ENCODE assay signal across 11 mouse cellular contexts in genomic region chr15:98722854-98723253, GRCm38 (mm10). TPM values are rescaled to one million over a fixed set of nuclear protein-coding genes. Genes with fewer than 3 reads are reported as not detected.
A peak's percentile ranks its signal among the peaks of the same experiment; 100 is the strongest.
DNase-seq lines count a peak whose midpoint lies in the region; ATAC-seq lines count a peak whose summit lies in the region.
"Had no signal": no experiment of that assay in that cellular context is flagged by ENCODE, and none has a peak within 500 bp of the region (broad histone marks: within the 10 kb centered on the region; RNA-seq: fewer than 3 reads in every experiment).

No protein-coding gene starts in this region.

- no peak overlapping the region for H3K4me3 ChIP-seq in forebrain, embryonic 14.5 days (ENCODE audit: low read depth, low read length)
- H3K4me3 ChIP-seq in forebrain, embryonic 15.5 days = no peak overlapping the region
- no peak overlapping the region for H3K4me3 ChIP-seq in lung, embryonic 15.5 days
- H3K4me3 ChIP-seq: erythroblast, embryonic 14.5 days had no signal

- no peak for DNase-seq in forebrain, embryonic 14.5 days (ENCODE audit: low spot score)
- DNase-seq in lung, postnatal 25 days (ENCODE audit: low spot score) = no peak
- peak; percentile 63 to 68 for DNase-seq in kidney, postnatal 4 days
- DNase-seq in thymus, postnatal 4 days = peak; percentile 53
- no peak for DNase-seq in layer of hippocampus, postnatal 25 days (ENCODE audit: extremely low spot score in 1 of 2, low spot score in 1 of 2)
- DNase-seq in left cerebral cortex, postnatal 10 days (ENCODE audit: extremely low spot score in 1 of 2, low spot score in 2 of 2) = no peak
- DNase-seq: layer of hippocampus, postnatal 36 days had no signal

- H3K9me3 ChIP-seq in forebrain, embryonic 14.5 days (replicated peaks; ENCODE audit: control insufficient read depth, low read length) = no peaks in the 10 kb centered on the region
- no peaks in the 10 kb centered on the region for H3K9me3 ChIP-seq in forebrain, embryonic 15.5 days
- no peaks in the 10 kb centered on the region for H3K9me3 ChIP-seq in lung, embryonic 15.5 days

- no peak for ATAC-seq in forebrain, embryonic 14.5 days
- ATAC-seq in forebrain, embryonic 15.5 days (replicated peaks) = no peak
- no peak for ATAC-seq in lung, embryonic 15.5 days (ENCODE audit: borderline replicate concordance, extremely low read depth, low FRiP score, low TSS enrichment)
- ATAC-seq: activated CD4-positive, CD25-positive, alpha-beta regulatory T cell, adult 4 months had no signal

- 63% methylated on average over 14 of the region's 14 CpGs for WGBS in forebrain, embryonic 14.5 days
- WGBS in forebrain, embryonic 15.5 days = 64% methylated on average over 14 of the region's 14 CpGs
- 48% methylated on average over 14 of the region's 14 CpGs for WGBS in lung, embryonic 15.5 days

- H3K36me3 ChIP-seq in forebrain, embryonic 14.5 days (ENCODE audit: control insufficient read depth, insufficient read depth, low read length) = no peaks in the 10 kb centered on the region
- no peaks in the 10 kb centered on the region for H3K36me3 ChIP-seq in forebrain, embryonic 15.5 days
- no peaks in the 10 kb centered on the region for H3K36me3 ChIP-seq in lung, embryonic 15.5 days

- peaks cover 16% of the 10 kb centered on the region for H3K4me1 ChIP-seq in forebrain, embryonic 14.5 days (ENCODE audit: control insufficient read depth, insufficient read depth, low read length)
- H3K4me1 ChIP-seq in forebrain, embryonic 15.5 days = peaks cover 32% of the 10 kb centered on the region
- H3K4me1 ChIP-seq in lung, embryonic 15.5 days = peaks cover 28% of the 10 kb centered on the region

- H3K27ac ChIP-seq in forebrain, embryonic 14.5 days (ENCODE audit: low read depth, low read length) = no peak overlapping the region
- H3K27ac ChIP-seq in forebrain, embryonic 15.5 days (replicated peaks) = no peak overlapping the region
- H3K27ac ChIP-seq in lung, embryonic 15.5 days = no peak overlapping the region

- H3K27me3 ChIP-seq in forebrain, embryonic 14.5 days (replicated peaks; ENCODE audit: control insufficient read depth, insufficient read depth, low read length) = peaks cover 10% of the 10 kb centered on the region; the same call in 1 of the 2 replicates
- peaks cover 14% of the 10 kb centered on the region; the same call in 1 of the 2 replicates for H3K27me3 ChIP-seq in forebrain, embryonic 15.5 days
- peaks cover 10% of the 10 kb centered on the region for H3K27me3 ChIP-seq in lung, embryonic 15.5 days

- H3K4me2 ChIP-seq in forebrain, embryonic 14.5 days (ENCODE audit: low read length) = 0 out of 2 replicates have a peak overlapping the region, but pooled peaks have one; percentile 4
- no peak overlapping the region for H3K4me2 ChIP-seq in forebrain, embryonic 15.5 days (replicated peaks)
- peak overlapping the region; percentile 8; the same call in 1 of the 2 replicates for H3K4me2 ChIP-seq in lung, embryonic 15.5 days

- intact Hi-C loops in left cerebral cortex, postnatal 10 days (cut with DNase I) = no loop called here

- no peak overlapping the region for H3K9ac ChIP-seq in forebrain, embryonic 14.5 days (ENCODE audit: low read length)
- no peak overlapping the region for H3K9ac ChIP-seq in forebrain, embryonic 15.5 days (replicated peaks)
- H3K9ac ChIP-seq in lung, embryonic 15.5 days = no peak overlapping the region

RNA-seq across cellular contexts. Expression of gene Fkbp11, which starts 5.1 kb away (rescaled TPM):
- 2.6 and 3.8 TPM in 2 replicates for polyA plus RNA-seq in forebrain, embryonic 14.5 days (2014; fragmentation: Nextera tagmentation; extraction: Ambion mirVana)
- polyA plus RNA-seq in forebrain, embryonic 15.5 days (2015; fragmentation: Nextera tagmentation; extraction: Ambion mirVana) = 3.5 and 3.6 TPM in 2 replicates
- polyA plus RNA-seq in lung, embryonic 15.5 days (2015; fragmentation: Nextera tagmentation; extraction: Ambion mirVana) = 30.0 and 32.6 TPM in 2 replicates
- 1 to 10 TPM; 1.0 to 1.5 TPM for total RNA-seq in layer of hippocampus, postnatal 25 days (2021)
- 1 to 10 TPM; 2.2 TPM for total RNA-seq in left cerebral cortex, postnatal 10 days (2021)

RNA-seq across cellular contexts. Expression of gene Ccdc65, which starts 14.8 kb away (rescaled TPM):
- 3.2 and 3.3 TPM in 2 replicates for polyA plus RNA-seq in forebrain, embryonic 14.5 days (2014; fragmentation: Nextera tagmentation; extraction: Ambion mirVana)
- polyA plus RNA-seq in forebrain, embryonic 15.5 days (2015; fragmentation: Nextera tagmentation; extraction: Ambion mirVana) = 2.3 and 4.3 TPM in 2 replicates
- polyA plus RNA-seq in lung, embryonic 15.5 days (2015; fragmentation: Nextera tagmentation; extraction: Ambion mirVana) = 2.1 and 2.8 TPM in 2 replicates
- total RNA-seq in layer of hippocampus, postnatal 25 days (2021) = 10 to 100 TPM in 1 of 2 experiments, 1 to 10 TPM in 1; 9.0 to 11.1 TPM
- total RNA-seq in left cerebral cortex, postnatal 10 days (2021) = 10 to 100 TPM; 13.6 to 14.5 TPM
- polyA plus RNA-seq: erythroblast, embryonic 14.5 days had no signal

RNA-seq across cellular contexts. Expression of gene Arf3, which starts 40.2 kb away (rescaled TPM):
- 31.7 and 41.4 TPM in 2 replicates for polyA plus RNA-seq in forebrain, embryonic 14.5 days (2014; fragmentation: Nextera tagmentation; extraction: Ambion mirVana)
- 82.3 and 88.2 TPM in 2 replicates for polyA plus RNA-seq in forebrain, embryonic 15.5 days (2015; fragmentation: Nextera tagmentation; extraction: Ambion mirVana)
- 45.7 and 45.8 TPM in 2 replicates for polyA plus RNA-seq in lung, embryonic 15.5 days (2015; fragmentation: Nextera tagmentation; extraction: Ambion mirVana)
- total RNA-seq in layer of hippocampus, postnatal 25 days (2021) = 100 to 1,000 TPM; 759 to 832 TPM
- total RNA-seq in left cerebral cortex, postnatal 10 days (2021) = 100 to 1,000 TPM; 651 to 661 TPM

RNA-seq across cellular contexts. Expression of gene Rnd1, which starts 45.6 kb away (rescaled TPM):
- 6.3 and 6.8 TPM in 2 replicates for polyA plus RNA-seq in forebrain, embryonic 14.5 days (2014; fragmentation: Nextera tagmentation; extraction: Ambion mirVana)
- 11.0 and 12.8 TPM in 2 replicates for polyA plus RNA-seq in forebrain, embryonic 15.5 days (2015; fragmentation: Nextera tagmentation; extraction: Ambion mirVana)
- polyA plus RNA-seq in lung, embryonic 15.5 days (2015; fragmentation: Nextera tagmentation; extraction: Ambion mirVana) = 0.63 and 0.92 TPM in 2 replicates
- 1 to 10 TPM; 8.3 to 9.4 TPM for total RNA-seq in layer of hippocampus, postnatal 25 days (2021)
- 10 to 100 TPM; 68.6 to 70.1 TPM for total RNA-seq in left cerebral cortex, postnatal 10 days (2021)
- polyA plus RNA-seq: erythroblast, embryonic 14.5 days had no signal

RNA-seq across cellular contexts. Expression of gene Wnt10b, which starts 55.1 kb away (rescaled TPM):
- not detected in 2 replicates for polyA plus RNA-seq in forebrain, embryonic 14.5 days (2014; fragmentation: Nextera tagmentation; extraction: Ambion mirVana)
- not detected in 2 replicates for polyA plus RNA-seq in forebrain, embryonic 15.5 days (2015; fragmentation: Nextera tagmentation; extraction: Ambion mirVana)
- polyA plus RNA-seq in lung, embryonic 15.5 days (2015; fragmentation: Nextera tagmentation; extraction: Ambion mirVana) = 0.10 TPM in 1 of 2 replicates, not detected in the other
- total RNA-seq in layer of hippocampus, postnatal 25 days (2021) = under 1 TPM; 0.31 to 0.37 TPM
- under 1 TPM; 0.63 to 0.64 TPM for total RNA-seq in left cerebral cortex, postnatal 10 days (2021)
- polyA plus RNA-seq: erythroblast, embryonic 14.5 days had no signal

Comparison
In these comparisons a context has a peak if more than half of its experiments do, and no peak if none do; other contexts are left out.
1. DNase-seq: peak in kidney, postnatal 4 days (2 of 2) and thymus, postnatal 4 days (single experiment); none in forebrain, embryonic 14.5 days (single experiment), lung, postnatal 25 days (single experiment), layer of hippocampus, postnatal 25 days (0 of 2) and left cerebral cortex, postnatal 10 days (0 of 2).